Mouse (Mus musculus): ENCODE results near the gene Krt42.

DNA sequence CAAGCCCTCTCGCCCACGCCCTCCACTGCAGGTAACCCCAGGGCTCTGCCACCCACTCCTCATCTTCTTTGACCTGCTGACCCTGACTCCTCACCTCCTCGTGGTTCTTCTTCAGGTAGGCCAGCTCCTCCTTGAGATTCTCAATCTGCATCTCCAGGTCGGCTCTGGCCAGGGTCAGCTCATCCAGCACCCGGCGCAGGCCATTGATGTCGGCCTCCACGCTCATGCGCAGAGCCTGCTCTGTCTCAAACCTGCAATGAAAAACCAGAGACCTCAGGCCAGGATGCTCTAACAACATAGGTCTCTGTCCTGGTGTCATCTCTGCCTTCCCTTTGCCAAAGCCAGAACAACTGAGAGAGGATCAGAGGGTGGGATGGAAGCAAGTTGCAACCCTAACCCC is 10.6 kb downstream of the Krt42 start:
- TF ChIP-seq CTCF (IDR thresholded peaks at IDR 0.05; ENCODE audit: borderline replicate concordance, extremely low read depth, insufficient read depth, insufficient read length), result no peak
- no peak for TF ChIP-seq POLR2A (IDR thresholded peaks at IDR 0.05; ENCODE audit: borderline replicate concordance, extremely low read depth, insufficient read depth, insufficient read length, poor library complexity, severe bottlenecking)

All from brain, embryonic 14.5 days (tissue).